Mouse (Mus musculus) kidney, embryonic 14.5 days (tissue): Measurements from ENCODE around the gene Tlx2. TPM values are rescaled to one million over a fixed set of nuclear protein-coding genes. Genes with fewer than 3 reads are reported as not detected.

ENCODE experiments used
- ATAC-seq: fragments of 200-750 bp; cut with Nextera tagmentation; 2 replicates; pipeline ENCODE4 v1.8.0; 2017; ENCODE audit warnings: moderate number of reproducible peaks, mild to moderate bottlenecking, moderate TSS enrichment, moderate library complexity; ENCODE audit not compliant: low FRiP score, low TSS enrichment
- H3K27ac ChIP-seq: fragments of 300-500 bp; sonication (generic); 2 replicates; pipeline ENCODE4 v1.5.1; 2014; ENCODE audit warnings: low read depth, mild to moderate bottlenecking, low read length, moderate library complexity, mixed read lengths
- H3K27me3 ChIP-seq: fragments of 300-500 bp; sonication (generic); 2 replicates; pipeline ENCODE4 v1.6.1; 2014; ENCODE audit warnings: mild to moderate bottlenecking, low read length; ENCODE audit not compliant: control insufficient read depth, insufficient read depth
- H3K36me3 ChIP-seq: fragments of 300-500 bp; sonication (generic); 2 replicates; pipeline ENCODE4 v1.6.1; 2014; ENCODE audit warnings: low read length, mixed read lengths; ENCODE audit not compliant: control insufficient read depth, insufficient read depth
- H3K4me1 ChIP-seq: fragments of 300-500 bp; sonication (generic); 2 replicates; pipeline ENCODE4 v1.6.1; 2014; ENCODE audit warnings: low read length, mixed read lengths; ENCODE audit not compliant: control insufficient read depth, insufficient read depth
- H3K4me2 ChIP-seq: fragments of 300-500 bp; sonication (generic); replicated peaks from 2 replicates; pipeline ENCODE4 v1.6.1; 2014; ENCODE audit warnings: low read depth, mild to moderate bottlenecking, low read length
- H3K4me3 ChIP-seq: fragments of 300-500 bp; sonication (generic); 2 replicates; pipeline ENCODE4 v1.5.1; 2014; ENCODE audit warnings: mild to moderate bottlenecking, low read length
- H3K9ac ChIP-seq: fragments of 300-500 bp; sonication (generic); 2 replicates; pipeline ENCODE4 v1.6.1; 2014; ENCODE audit warnings: low read depth, mild to moderate bottlenecking, low read length, moderate library complexity
- H3K9me3 ChIP-seq: fragments of 300-500 bp; sonication (generic); 2 replicates; pipeline ENCODE4 v1.6.1; 2016; ENCODE audit warnings: low read length; ENCODE audit not compliant: control insufficient read depth
- WGBS: fragments of 180-500 bp; shearing (Covaris S2); extraction: QIAGEN DNeasy Blood & Tissue Kit; methylation state at CpG from one replicate; pipeline ENCODE4 v1.1.7; 2014; 5-methylcytosine and 5-hydroxymethylcytosine counted together
- polyA plus RNA-seq: library from polyadenylated mRNA; unstranded; fragments of >200 nt; fragmentation: Nextera tagmentation; extraction: Ambion mirVana; gene quantifications from 2 replicates; pipeline ENCODE4 v1.2.1, GENCODE M21; 2014

The Tlx2 gene
- polyA plus RNA-seq, 1 experiment from 2014 or later, result not detected

GRCm38 (mm10) chr6:83053136-83053960 is 16.7 kb downstream of the Tlx2 start:
- H3K27ac ChIP-seq, result peak overlapping the region; percentile 79
- H3K9ac ChIP-seq, result peak overlapping the region; percentile 91
- no peaks in the 10 kb centered on the region for H3K27me3 ChIP-seq
- peaks cover 20% of the 10 kb centered on the region for H3K4me1 ChIP-seq
- H3K4me3 ChIP-seq, result peak overlapping the region; percentile 70
- H3K9me3 ChIP-seq, result no peaks in the 10 kb centered on the region
- H3K36me3 ChIP-seq, result peaks cover 43% of the 10 kb centered on the region
- 3% methylated on average over 26 of the region's 26 CpGs for WGBS
- H3K4me2 ChIP-seq, result peak overlapping the region; percentile 95
- no peak; the same call in 1 of the 2 replicates for ATAC-seq

GRCm38 (mm10) chr6:83049367-83049766 is 20.7 kb downstream of the Tlx2 start:
- WGBS, result 74% methylated on average over 10 of the region's 10 CpGs

GRCm38 (mm10) chr6:83044742-83045141 is 25.4 kb downstream of the Tlx2 start:
- Histone ChIP-seq H3K27ac (no peak overlapping the region), H3K36me3 (peaks cover 4% of the 10 kb centered on the region; the same call in 1 of the 2 replicates)

More at GRCm38 (mm10) chr6:83049367-83049766, 20.7 kb downstream of the Tlx2 start:
- H3K4me1 ChIP-seq, result peaks cover 11% of the 10 kb centered on the region
- peaks cover 25% of the 10 kb centered on the region for H3K36me3 ChIP-seq
- no peak overlapping the region for H3K9ac ChIP-seq
- no peak overlapping the region for H3K4me2 ChIP-seq
- no peak overlapping the region for H3K4me3 ChIP-seq
- H3K9me3 ChIP-seq, result no peaks in the 10 kb centered on the region
- no peaks in the 10 kb centered on the region for H3K27me3 ChIP-seq
- ATAC-seq, result no peak
- no peak overlapping the region for H3K27ac ChIP-seq

GRCm38 (mm10) chr6:83043993-83044392 is 26.1 kb downstream of the Tlx2 start:
- ATAC-seq, result no peak
- Histone ChIP-seq H3K4me3 (no peak overlapping the region), H3K9me3 (no peaks in the 10 kb centered on the region), H3K36me3 (0 out of 2 replicates have a peak, but pooled peaks cover 4% of the 10 kb centered on the region), H3K27me3 (no peaks in the 10 kb centered on the region), H3K4me2 (no peak overlapping the region), H3K9ac (no peak overlapping the region), H3K27ac (no peak overlapping the region), H3K4me1 (0 out of 2 replicates have a peak, but pooled peaks cover under 1% of the 10 kb centered on the region)
- 88% methylated on average over 5 of the region's 5 CpGs for WGBS

More at GRCm38 (mm10) chr6:83044742-83045141, 25.4 kb downstream of the Tlx2 start:
- WGBS, result 70% methylated on average over 9 of the region's 9 CpGs
- Histone ChIP-seq H3K4me1 (no peaks in the 10 kb centered on the region), H3K27me3 (no peaks in the 10 kb centered on the region), H3K4me2 (no peak overlapping the region), H3K9ac (no peak overlapping the region), H3K4me3 (no peak overlapping the region), H3K9me3 (no peaks in the 10 kb centered on the region)
- no peak for ATAC-seq

- Histone ChIP-seq H3K27me3 (no peaks in the 10 kb centered on the region), H3K4me1 (peaks cover 5% of the 10 kb centered on the region; the same call in 1 of the 2 replicates), H3K36me3 (0 out of 2 replicates have a peak, but pooled peaks cover 4% of the 10 kb centered on the region), H3K4me3 (no peak overlapping the region), H3K27ac (no peak overlapping the region), H3K4me2 (no peak overlapping the region), H3K9ac (no peak overlapping the region), H3K9me3 (no peaks in the 10 kb centered on the region)
- ATAC-seq, result no peak
- WGBS, result 55% methylated on average over 6 of the region's 6 CpGs
Measured at GRCm38 (mm10) chr6:83043561-83043960, 26.5 kb downstream of the Tlx2 start.

GRCm38 (mm10) chr6:83040601-83041000 is 29.5 kb downstream of the Tlx2 start:
- H3K4me1 ChIP-seq, result peaks cover 9% of the 10 kb centered on the region; the same call in 1 of the 2 replicates
- no peaks in the 10 kb centered on the region for H3K27me3 ChIP-seq
- H3K4me2 ChIP-seq, result no peak overlapping the region
- H3K9ac ChIP-seq, result no peak overlapping the region
- no peak overlapping the region for H3K4me3 ChIP-seq
- ATAC-seq, result no peak
- WGBS, result 80% methylated on average over 5 of the region's 5 CpGs
- H3K27ac ChIP-seq, result no peak overlapping the region
- no peaks in the 10 kb centered on the region for H3K9me3 ChIP-seq
- H3K36me3 ChIP-seq, result 0 out of 2 replicates have a peak, but pooled peaks cover 4% of the 10 kb centered on the region

GRCm38 (mm10) chr6:83038496-83039012 is 31.5 kb downstream of the Tlx2 start:
- H3K4me3 ChIP-seq, result peak overlapping the region; percentile 18; the same call in 1 of the 2 replicates
- H3K9me3 ChIP-seq, result no peaks in the 10 kb centered on the region
- peaks cover 14% of the 10 kb centered on the region; the same call in 1 of the 2 replicates for H3K4me1 ChIP-seq
- ATAC-seq, result peak; percentile 59
- no peaks in the 10 kb centered on the region for H3K27me3 ChIP-seq
- H3K9ac ChIP-seq, result no peak overlapping the region
- peak overlapping the region; percentile 42 for H3K4me2 ChIP-seq
- no peak overlapping the region for H3K27ac ChIP-seq
- 0 out of 2 replicates have a peak, but pooled peaks cover 4% of the 10 kb centered on the region for H3K36me3 ChIP-seq
- 9% methylated on average over 24 of the region's 24 CpGs for WGBS

GRCm38 (mm10) chr6:83037188-83037587 is 32.9 kb downstream of the Tlx2 start:
- Histone ChIP-seq H3K4me1 (peaks cover 15% of the 10 kb centered on the region; the same call in 1 of the 2 replicates), H3K4me2 (no peak overlapping the region), H3K27me3 (no peaks in the 10 kb centered on the region), H3K9me3 (no peaks in the 10 kb centered on the region), H3K27ac (no peak overlapping the region), H3K36me3 (0 out of 2 replicates have a peak, but pooled peaks cover 4% of the 10 kb centered on the region), H3K9ac (no peak overlapping the region), H3K4me3 (no peak overlapping the region)
- ATAC-seq, result no peak
- 90% methylated on average over 8 of the region's 8 CpGs for WGBS
